Mouse (Mus musculus) adrenal gland, adult 8-10 months (tissue): ENCODE measurements around the gene Prr23a2. TPM values are rescaled to one million over a fixed set of nuclear protein-coding genes. Genes with fewer than 3 reads are reported as not detected.
"Not testable (repeated sequence)": the region's sequence is repeated elsewhere in the genome, so short reads cannot be mapped to it uniquely, and the experiment has no call there.

Experiments used
- DNase-seq: peaks from one replicate; pipeline ENCODE4 v3.0.0; 2022
- total RNA-seq, 4 experiments: library from RNA; stranded (reverse); gene quantifications; 2 replicates each; pipeline ENCODE4 v1.2.4; 2022

Gene Prr23a2
- not detected for total RNA-seq

GRCm38 (mm10) chr9:98856210-98856609 is at the start of gene Prr23a2:
TSS of gene Prr23a2 (plus strand) at chr9:98856494.
- DNase-seq = no peak

GRCm38 (mm10) chr9:98807631-98808030 is 48.7 kb upstream of the Prr23a2 start:
- DNase-seq = no peak

GRCm38 (mm10) chr9:98809526-98809925 is 46.8 kb upstream of the Prr23a2 start:
- DNase-seq = not testable (repeated sequence)

GRCm38 (mm10) chr9:98816066-98816465 is 40.2 kb upstream of the Prr23a2 start:
- no peak for DNase-seq

GRCm38 (mm10) chr9:98817592-98817991 is 38.7 kb upstream of the Prr23a2 start:
- peak; percentile 9 for DNase-seq

GRCm38 (mm10) chr9:98818971-98819370 is 37.3 kb upstream of the Prr23a2 start:
- DNase-seq = no peak

GRCm38 (mm10) chr9:98819481-98819880 is 36.8 kb upstream of the Prr23a2 start:
- DNase-seq = no peak

GRCm38 (mm10) chr9:98820461-98820860 is 35.8 kb upstream of the Prr23a2 start:
- DNase-seq = no peak

GRCm38 (mm10) chr9:98821067-98821466 is 35.2 kb upstream of the Prr23a2 start:
- no peak for DNase-seq

- no peak for DNase-seq
These were observed 32.5 kb upstream of the Prr23a2 start for GRCm38 (mm10) chr9:98823805-98824204.

GRCm38 (mm10) chr9:98829508-98829907 is 26.8 kb upstream of the Prr23a2 start:
- no peak for DNase-seq

GRCm38 (mm10) chr9:98837537-98838074 is 18.7 kb upstream of the Prr23a2 start:
- no peak for DNase-seq

GRCm38 (mm10) chr9:98842117-98842516 is 14.2 kb upstream of the Prr23a2 start, which contains the start of gene Prr23a1:
TSS of gene Prr23a1 (plus strand) at chr9:98842503.
- no peak for DNase-seq

- DNase-seq = no peak
These were observed 7.2 kb downstream of the Prr23a2 start for GRCm38 (mm10) chr9:98863463-98863862.

- DNase-seq = no peak
These were observed 8.3 kb downstream of the Prr23a2 start, which contains the start of gene Prr23a3 for GRCm38 (mm10) chr9:98864571-98864970. TSS of gene Prr23a3 (plus strand) at chr9:98864767.

GRCm38 (mm10) chr9:98901486-98901885 is 45.2 kb downstream of the Prr23a2 start:
- no peak for DNase-seq

- DNase-seq = no peak
These were observed 46.5 kb downstream of the Prr23a2 start, which contains the start of gene 7420426K07Rik for GRCm38 (mm10) chr9:98902819-98903218. TSS of gene 7420426K07Rik (plus strand) at chr9:98903119.

Other genes with a start within 250 kb of the Prr23a2 start
- not detected for gene Prr23a1, start 14.0 kb upstream of the Prr23a2 start, total RNA-seq
- gene Prr23a3, start 8.3 kb downstream of the Prr23a2 start, total RNA-seq = not detected
- gene 7420426K07Rik, start 46.6 kb downstream of the Prr23a2 start, total RNA-seq = not detected
- 1 to 10 TPM in 2 of 4 experiments, not detected in 2; 3.0 to 3.5 TPM for gene Foxl2, start 98.8 kb downstream of the Prr23a2 start, total RNA-seq
- 10 to 100 TPM; 17.6 to 23.5 (median 20.7) TPM for gene Faim, start 129.9 kb downstream of the Prr23a2 start, total RNA-seq
- gene Gm1123, start 179.2 kb downstream of the Prr23a2 start, total RNA-seq = not detected